Mouse (Mus musculus): ENCODE results near the gene Elavl1. TPM values are rescaled to one million over a fixed set of nuclear protein-coding genes. Genes with fewer than 3 reads are reported as not detected.

Elavl1 gene
- polyA plus RNA-seq, 1 experiment from 2014 or later, result 88.6 TPM

DNA sequence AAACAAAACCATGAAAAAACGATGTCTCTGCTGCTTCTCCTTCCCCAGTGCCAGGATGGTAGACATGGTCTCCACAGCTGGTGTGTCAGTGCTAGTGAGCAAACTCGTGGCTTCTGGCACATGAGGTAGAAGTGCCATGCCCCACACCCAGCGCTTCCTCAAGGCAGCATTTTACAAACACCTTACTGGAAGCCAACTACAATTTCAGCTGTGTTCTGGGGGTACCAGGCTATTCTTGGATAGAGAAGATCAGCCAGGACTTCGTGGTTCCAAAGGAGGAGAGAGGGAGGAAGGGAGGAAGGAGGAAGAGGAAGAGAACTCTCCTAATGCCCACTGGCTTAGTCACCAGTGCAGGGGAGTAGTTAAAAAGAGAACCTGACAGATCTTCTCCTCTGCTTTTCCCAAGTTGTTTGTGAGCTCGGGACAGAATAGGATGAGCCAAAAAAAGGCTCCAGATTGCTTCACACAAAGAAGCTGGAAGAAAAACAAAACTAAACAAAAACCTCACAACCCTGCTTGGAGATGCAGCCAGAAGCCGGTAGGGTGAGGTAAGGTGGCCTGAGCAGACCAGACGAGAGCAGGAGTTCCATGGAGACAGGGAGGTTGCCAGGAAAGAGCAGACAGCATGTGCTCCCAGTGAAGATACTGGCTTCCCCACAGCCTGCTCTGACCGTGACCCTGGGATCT, 62.0 kb downstream of the Elavl1 start:
- H3K36me3 ChIP-seq (ENCODE audit: control insufficient read depth, insufficient read depth, low read length), result peaks cover 42% of the 10 kb centered on the region
- no peak overlapping the region for H3K4me2 ChIP-seq (replicated peaks; ENCODE audit: low read depth)
- ATAC-seq (ENCODE audit: low FRiP score, low TSS enrichment), result no peak
- no peak overlapping the region for H3K27ac ChIP-seq (replicated peaks)
- 86% methylated on average over 8 of the region's 8 CpGs for WGBS
- H3K4me3 ChIP-seq (ENCODE audit: low read depth, low read length), result no peak overlapping the region
- no peaks in the 10 kb centered on the region for H3K4me1 ChIP-seq (replicated peaks; ENCODE audit: control insufficient read depth, insufficient read depth)
- no peaks in the 10 kb centered on the region for H3K9me3 ChIP-seq (ENCODE audit: control insufficient read depth, low read length)
- DNase-seq (ENCODE audit: low spot score), result no peak
- TF ChIP-seq CTCF (IDR thresholded peaks at IDR 0.05; ENCODE audit: low read depth) (no peak), EP300 (optimal IDR thresholded peaks at IDR 0.05) (no peak)
- no peaks in the 10 kb centered on the region for H3K27me3 ChIP-seq (ENCODE audit: control insufficient read depth, insufficient read depth, low read length)
- H3K9ac ChIP-seq (ENCODE audit: low read length), result no peak overlapping the region

DNA sequence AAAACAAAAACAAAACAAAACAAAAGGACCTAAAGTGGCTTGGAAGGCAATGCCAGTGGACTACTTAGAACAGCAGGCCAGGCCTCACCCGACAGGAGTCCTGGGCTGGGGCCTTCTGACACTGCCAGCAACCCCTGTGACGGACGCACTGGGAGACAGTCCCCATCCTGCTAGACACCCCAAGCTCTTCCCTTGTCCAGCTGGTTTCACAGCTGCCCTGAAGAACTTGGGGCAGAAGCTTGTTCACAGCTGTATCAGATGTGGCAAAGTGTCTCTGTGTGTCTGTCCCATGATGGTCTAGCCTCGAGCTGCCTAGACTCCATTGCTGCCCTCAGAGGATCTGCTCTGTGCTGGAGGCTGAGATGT, 65.4 kb downstream of the Elavl1 start:
- Histone ChIP-seq H3K27me3 (ENCODE audit: control insufficient read depth, insufficient read depth, low read length) (no peaks in the 10 kb centered on the region), H3K27ac (replicated peaks) (peak overlapping the region; percentile 61), H3K4me2 (replicated peaks; ENCODE audit: low read depth) (no peak overlapping the region; the same call in 1 of the 2 replicates), H3K9ac (ENCODE audit: low read length) (no peak overlapping the region), H3K9me3 (ENCODE audit: control insufficient read depth, low read length) (no peaks in the 10 kb centered on the region), H3K4me3 (ENCODE audit: low read depth, low read length) (no peak overlapping the region), H3K4me1 (replicated peaks; ENCODE audit: control insufficient read depth, insufficient read depth) (no peaks in the 10 kb centered on the region), H3K36me3 (ENCODE audit: control insufficient read depth, insufficient read depth, low read length) (peaks cover 22% of the 10 kb centered on the region)
- no peak for TF ChIP-seq CTCF (IDR thresholded peaks at IDR 0.05; ENCODE audit: low read depth)
- no peak for TF ChIP-seq EP300 (optimal IDR thresholded peaks at IDR 0.05)
- ATAC-seq (ENCODE audit: low FRiP score, low TSS enrichment) (no peak), DNase-seq (ENCODE audit: low spot score) (no peak)
- WGBS, result 84% methylated on average over 4 of the region's 4 CpGs

DNA sequence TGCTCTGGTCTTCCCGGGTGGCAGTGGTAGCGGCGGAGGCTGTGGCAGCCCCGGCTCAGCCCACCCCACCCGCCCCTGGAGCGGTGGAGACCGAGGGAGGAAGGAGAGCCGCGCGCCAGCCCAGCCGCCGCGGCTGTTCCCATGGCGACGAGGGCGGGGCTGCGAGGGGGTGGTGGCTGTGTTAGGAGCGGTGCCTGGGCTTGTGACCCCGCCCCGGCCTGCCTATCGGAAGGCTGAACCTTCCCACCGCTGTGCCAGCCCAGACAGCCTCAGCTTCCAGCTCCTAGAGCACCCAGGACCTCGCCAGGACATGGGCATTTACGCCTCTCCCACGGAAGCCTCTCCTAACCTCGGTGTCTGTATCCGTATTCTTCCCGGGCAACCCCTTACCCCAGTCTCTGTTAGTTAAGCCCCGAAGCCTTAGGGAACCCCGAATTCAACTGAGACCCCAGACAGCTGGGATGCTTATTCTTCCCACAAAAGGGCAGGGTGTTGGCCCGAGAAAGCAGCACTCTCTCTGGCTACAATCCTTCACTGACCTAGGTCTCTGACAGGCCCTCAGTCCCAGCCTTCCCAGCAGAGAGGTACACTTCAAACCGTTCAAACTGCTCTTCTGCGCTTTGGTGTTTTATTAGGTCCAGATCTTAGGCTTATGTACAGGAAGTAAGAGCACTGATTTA, 65.9 kb downstream of the Elavl1 start, which contains the start of gene Ctxn1:
Gene Ctxn1 (minus strand): TSS at position 150 of the 680 bp plus-strand sequence.
- Histone ChIP-seq H3K27me3 (ENCODE audit: control insufficient read depth, insufficient read depth, low read length) (no peaks in the 10 kb centered on the region), H3K36me3 (ENCODE audit: control insufficient read depth, insufficient read depth, low read length) (peaks cover 22% of the 10 kb centered on the region), H3K4me3 (ENCODE audit: low read depth, low read length) (peak within 1 kb of the TSS; percentile 62), H3K9ac (ENCODE audit: low read length) (peak within 1 kb of the TSS; percentile 67), H3K4me1 (replicated peaks; ENCODE audit: control insufficient read depth, insufficient read depth) (no peaks in the 10 kb centered on the region; the same call in 1 of the 2 replicates), H3K27ac (replicated peaks) (peak within 1 kb of the TSS; percentile 61), H3K9me3 (ENCODE audit: control insufficient read depth, low read length) (no peaks in the 10 kb centered on the region), H3K4me2 (replicated peaks; ENCODE audit: low read depth) (peak within 1 kb of the TSS; percentile 94)
- TF ChIP-seq EP300 (optimal IDR thresholded peaks at IDR 0.05), result no peak
- no peak for TF ChIP-seq CTCF (IDR thresholded peaks at IDR 0.05; ENCODE audit: low read depth)
- peak; percentile 95 for ATAC-seq (ENCODE audit: low FRiP score, low TSS enrichment)
- DNase-seq (ENCODE audit: low spot score), result peak; percentile 98
- WGBS, result 9% methylated on average over 19 of the region's 33 CpGs

DNA sequence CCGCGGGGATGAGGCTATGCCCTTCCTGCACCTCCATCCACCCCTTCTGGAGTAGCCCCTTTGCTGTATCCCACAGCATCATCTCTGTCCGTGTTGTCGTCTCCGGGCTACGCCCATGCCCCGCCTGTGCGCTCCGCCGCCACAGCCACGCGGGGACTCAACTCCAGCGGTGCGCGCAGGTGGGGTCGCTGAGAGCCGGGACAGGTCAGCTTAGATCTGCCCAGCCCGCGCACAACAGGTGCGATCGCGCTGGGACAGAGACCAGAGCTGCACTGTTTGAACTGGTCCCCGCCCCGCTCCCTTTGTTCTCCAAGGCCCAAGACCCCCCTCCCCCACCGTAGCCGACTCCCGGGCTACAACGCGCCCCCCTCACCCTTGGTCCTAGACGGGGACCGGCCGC, 66.5 kb downstream of the Elavl1 start:
- DNase-seq (ENCODE audit: low spot score) (no peak), ATAC-seq (ENCODE audit: low FRiP score, low TSS enrichment) (peak; percentile 52)
- peaks cover 22% of the 10 kb centered on the region for H3K36me3 ChIP-seq (ENCODE audit: control insufficient read depth, insufficient read depth, low read length)
- H3K4me3 ChIP-seq (ENCODE audit: low read depth, low read length), result peak overlapping the region; percentile 62
- WGBS, result under 1% methylated on average over 32 of the region's 32 CpGs
- TF ChIP-seq EP300 (optimal IDR thresholded peaks at IDR 0.05) (no peak), CTCF (IDR thresholded peaks at IDR 0.05; ENCODE audit: low read depth) (no peak)
- peak overlapping the region; percentile 67 for H3K9ac ChIP-seq (ENCODE audit: low read length)
- H3K27ac ChIP-seq (replicated peaks), result peak overlapping the region; percentile 61
- no peaks in the 10 kb centered on the region; the same call in 1 of the 2 replicates for H3K4me1 ChIP-seq (replicated peaks; ENCODE audit: control insufficient read depth, insufficient read depth)
- no peaks in the 10 kb centered on the region for H3K9me3 ChIP-seq (ENCODE audit: control insufficient read depth, low read length)
- H3K4me2 ChIP-seq (replicated peaks; ENCODE audit: low read depth), result peak overlapping the region; percentile 94
- H3K27me3 ChIP-seq (ENCODE audit: control insufficient read depth, insufficient read depth, low read length), result no peaks in the 10 kb centered on the region

DNA sequence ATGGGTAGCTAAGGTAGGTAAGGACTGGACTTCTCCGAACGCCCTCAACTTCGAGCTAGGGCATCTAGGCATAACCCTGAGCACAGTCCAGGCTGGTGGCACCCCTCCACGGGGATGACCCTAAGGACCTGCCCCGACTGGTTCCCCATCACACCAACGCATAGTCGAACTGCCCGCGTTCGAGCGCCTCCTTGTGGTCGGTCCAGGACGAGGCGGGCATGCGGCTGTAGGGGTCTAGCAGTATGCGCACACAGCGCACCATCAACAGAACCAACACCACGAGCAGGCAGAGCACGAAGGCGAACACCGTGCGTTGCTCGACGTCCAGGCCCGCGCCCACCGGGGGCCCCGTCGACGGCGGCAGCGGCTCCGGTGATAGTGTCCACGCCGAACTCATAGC, 67.0 kb downstream of the Elavl1 start:
- H3K36me3 ChIP-seq (ENCODE audit: control insufficient read depth, insufficient read depth, low read length), result peaks cover 21% of the 10 kb centered on the region
- TF ChIP-seq EP300 (optimal IDR thresholded peaks at IDR 0.05), result no peak
- TF ChIP-seq CTCF (IDR thresholded peaks at IDR 0.05; ENCODE audit: low read depth), result peak; percentile 94
- peak; percentile 62 for ATAC-seq (ENCODE audit: low FRiP score, low TSS enrichment)
- H3K4me1 ChIP-seq (replicated peaks; ENCODE audit: control insufficient read depth, insufficient read depth), result no peaks in the 10 kb centered on the region; the same call in 1 of the 2 replicates
- H3K9me3 ChIP-seq (ENCODE audit: control insufficient read depth, low read length), result no peaks in the 10 kb centered on the region
- no peaks in the 10 kb centered on the region for H3K27me3 ChIP-seq (ENCODE audit: control insufficient read depth, insufficient read depth, low read length)
- H3K9ac ChIP-seq (ENCODE audit: low read length), result peak overlapping the region; percentile 67
- H3K4me3 ChIP-seq (ENCODE audit: low read depth, low read length), result peak overlapping the region; percentile 62
- H3K27ac ChIP-seq (replicated peaks), result peak overlapping the region; percentile 61
- 4% methylated on average over 35 of the region's 35 CpGs for WGBS
- DNase-seq (ENCODE audit: low spot score), result peak; percentile 84
- H3K4me2 ChIP-seq (replicated peaks; ENCODE audit: low read depth), result peak overlapping the region; percentile 94

DNA sequence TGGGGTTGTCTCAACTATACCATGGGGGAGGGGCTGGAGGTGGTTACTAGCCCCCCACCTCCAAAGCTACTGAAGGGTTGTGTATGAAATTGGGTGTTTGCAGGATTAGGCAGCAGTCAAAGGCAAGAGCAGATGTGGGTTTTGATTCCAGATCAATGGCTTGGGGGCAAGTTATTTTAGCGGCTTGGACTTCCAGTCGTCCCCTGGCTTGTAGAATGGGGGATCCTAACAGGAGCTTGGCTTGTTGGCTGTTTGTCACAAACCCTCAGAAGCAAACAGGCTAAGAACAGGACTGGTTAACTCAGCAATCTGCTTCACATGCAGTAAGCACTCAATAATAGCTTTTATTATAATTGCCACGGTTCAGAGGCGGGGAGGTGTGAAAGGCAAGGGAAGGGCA, 67.9 kb downstream of the Elavl1 start:
- TF ChIP-seq CTCF (IDR thresholded peaks at IDR 0.05; ENCODE audit: low read depth), result no peak
- H3K4me2 ChIP-seq (replicated peaks; ENCODE audit: low read depth), result no peak overlapping the region

More for the DNA sequence above, 67.9 kb downstream of the Elavl1 start:
- H3K4me3 ChIP-seq (ENCODE audit: low read depth, low read length), result no peak overlapping the region
- peaks cover 17% of the 10 kb centered on the region for H3K36me3 ChIP-seq (ENCODE audit: control insufficient read depth, insufficient read depth, low read length)
- ATAC-seq (ENCODE audit: low FRiP score, low TSS enrichment), result no peak
- H3K9ac ChIP-seq (ENCODE audit: low read length), result no peak overlapping the region
- H3K4me1 ChIP-seq (replicated peaks; ENCODE audit: control insufficient read depth, insufficient read depth), result peaks cover 2% of the 10 kb centered on the region; the same call in 1 of the 2 replicates
- WGBS, result 69% methylated on average over 4 of the region's 4 CpGs
- H3K27me3 ChIP-seq (ENCODE audit: control insufficient read depth, insufficient read depth, low read length), result no peaks in the 10 kb centered on the region
- H3K9me3 ChIP-seq (ENCODE audit: control insufficient read depth, low read length), result no peaks in the 10 kb centered on the region
- DNase-seq (ENCODE audit: low spot score), result no peak
- H3K27ac ChIP-seq (replicated peaks), result peak overlapping the region; percentile 61
